In genomic region chr10:63277010-63277409, GRCm38 (mm10) we compare ENCODE assay signal across 16 mouse cellular contexts. TPM values are rescaled to one million over a fixed set of nuclear protein-coding genes. Genes with fewer than 3 reads are reported as not detected.
A peak's percentile ranks its signal among the peaks of the same experiment; 100 is the strongest.
DNase-seq lines count a peak whose midpoint lies in the region; ATAC-seq and TF ChIP-seq lines count a peak whose summit lies in the region.
"Had no signal": no experiment of that assay in that cellular context is flagged by ENCODE, and none has a peak within 500 bp of the region (broad histone marks: within the 10 kb centered on the region; RNA-seq: fewer than 3 reads in every experiment).

No protein-coding gene starts in this region.

- peak overlapping the region; percentile 57 for H3K4me2 ChIP-seq in liver, embryonic 16.5 days (ENCODE audit: low read depth, low read length)
- H3K4me2 ChIP-seq: hindbrain, embryonic 13.5 days; midbrain, embryonic 15.5 days had no signal

- DNase-seq in heart, embryonic 10.5 days (ENCODE audit: low spot score): peak; percentile 81
- no peak for DNase-seq in heart, adult 9 months (ENCODE audit: low spot score in 2 of 2)
- peak; percentile 72 for DNase-seq in 416B (ENCODE audit: low read depth)
- no peak for DNase-seq in gastrocnemius, adult 18-20 months (ENCODE audit: low spot score)
- no peak for DNase-seq in retina, postnatal 1 day
- DNase-seq in cerebellum, adult 2 months: no peak
- DNase-seq: adrenal gland, postnatal 25 days; cerebellum, adult 18-20 months; gastrocnemius, postnatal 10 days; kidney, adult 2 months; thymus, adult 2 months had no signal

- peak overlapping the region; percentile 51 for H3K9ac ChIP-seq in liver, embryonic 16.5 days (ENCODE audit: low read depth, low read length)
- H3K9ac ChIP-seq: hindbrain, embryonic 13.5 days; midbrain, embryonic 15.5 days had no signal

- H3K36me3 ChIP-seq in heart, embryonic 10.5 days: peaks cover 65% of the 10 kb centered on the region
- H3K36me3 ChIP-seq in liver, embryonic 16.5 days (ENCODE audit: control insufficient read depth, insufficient read depth): peaks cover 22% of the 10 kb centered on the region

- no peaks in the 10 kb centered on the region for H3K4me1 ChIP-seq in heart, embryonic 10.5 days
- peaks cover 37% of the 10 kb centered on the region for H3K4me1 ChIP-seq in liver, embryonic 16.5 days (ENCODE audit: control insufficient read depth, low read depth, low read length)
- H3K4me1 ChIP-seq in cerebellum, adult 2 months (ENCODE audit: control insufficient read depth, insufficient read depth, low read length): no peaks in the 10 kb centered on the region
- H3K4me1 ChIP-seq: hindbrain, embryonic 13.5 days; midbrain, embryonic 15.5 days had no signal

- H3K9me3 ChIP-seq in heart, embryonic 10.5 days: no peaks in the 10 kb centered on the region
- no peaks in the 10 kb centered on the region for H3K9me3 ChIP-seq in liver, embryonic 16.5 days (replicated peaks; ENCODE audit: control insufficient read depth, low read length)
- H3K9me3 ChIP-seq: hindbrain, embryonic 13.5 days; midbrain, embryonic 15.5 days had no signal

- H3K4me3 ChIP-seq in heart, embryonic 10.5 days: no peak overlapping the region
- peak overlapping the region; percentile 46 for H3K4me3 ChIP-seq in liver, embryonic 16.5 days (ENCODE audit: low read depth, low read length)
- H3K4me3 ChIP-seq in cerebellum, adult 2 months (replicated peaks; ENCODE audit: insufficient read depth, low read depth, low read length): no peak overlapping the region
- H3K4me3 ChIP-seq: hindbrain, embryonic 13.5 days; midbrain, embryonic 15.5 days had no signal

- no peaks in the 10 kb centered on the region for H3K27me3 ChIP-seq in heart, embryonic 10.5 days (ENCODE audit: insufficient read depth, poor library complexity, severe bottlenecking)
- no peaks in the 10 kb centered on the region for H3K27me3 ChIP-seq in liver, embryonic 16.5 days (ENCODE audit: control insufficient read depth, insufficient read depth, low read depth, low read length)
- no peaks in the 10 kb centered on the region for H3K27me3 ChIP-seq in cerebellum, adult 2 months (ENCODE audit: control insufficient read depth, insufficient read depth, low read length)
- H3K27me3 ChIP-seq: hindbrain, embryonic 13.5 days; midbrain, embryonic 15.5 days had no signal

- ATAC-seq in erythroblast, adult 5-6 weeks (replicated peaks; ENCODE audit: low FRiP score, poor library complexity, severe bottlenecking): peak; percentile 83
- ATAC-seq in liver, embryonic 16.5 days (ENCODE audit: low read depth): peak; percentile 90
- ATAC-seq: forebrain, embryonic 16.5 days; midbrain, embryonic 15.5 days had no signal

- 79% methylated on average over 3 of the region's 3 CpGs for WGBS in heart, embryonic 10.5 days
- WGBS in liver, embryonic 16.5 days (ENCODE audit: insufficient replicate concordance): 25% methylated on average over 3 of the region's 3 CpGs
- 96% methylated on average over 3 of the region's 3 CpGs for WGBS in cerebellum, adult 2 months

- no peak for TF ChIP-seq CTCF in cerebellum, adult 2 months (IDR thresholded peaks at IDR 0.05; ENCODE audit: borderline replicate concordance, insufficient read depth, low read depth, low read length)

- no peak overlapping the region for H3K27ac ChIP-seq in heart, embryonic 10.5 days
- peak overlapping the region; percentile 95 for H3K27ac ChIP-seq in liver, embryonic 16.5 days (ENCODE audit: low read length)
- no peak overlapping the region for H3K27ac ChIP-seq in cerebellum, adult 2 months (ENCODE audit: insufficient read depth, low read length)
- H3K27ac ChIP-seq: hindbrain, embryonic 13.5 days; midbrain, embryonic 15.5 days had no signal

- no peak for TF ChIP-seq POLR2A in cerebellum, adult 2 months (IDR thresholded peaks at IDR 0.05; ENCODE audit: borderline replicate concordance, insufficient read depth, low read length)

RNA-seq across cellular contexts. Expression of gene Herc4, which starts 33.4 kb away (rescaled TPM):
- 36.0 and 38.4 TPM in 2 replicates for polyA plus RNA-seq in heart, embryonic 10.5 days (2016; fragmentation: Nextera tagmentation; extraction: Ambion mirVana)
- 88.8 and 116 TPM in 2 replicates for total RNA-seq in erythroblast, adult 5-6 weeks (2015; ENCODE audit: low replicate concordance)
- 84.1 and 89.2 TPM in 2 replicates for total RNA-seq in erythroblast, adult 5-6 weeks (2017; ENCODE audit: low replicate concordance)
- polyA plus RNA-seq in liver, embryonic 16.5 days (2015; fragmentation: Nextera tagmentation; extraction: Ambion mirVana): 27.9 and 28.3 TPM in 2 replicates
- total RNA-seq in gastrocnemius, adult 18-20 months (2021): 10 to 100 TPM; 19.5 to 23.9 TPM
- 25.5 and 28.2 TPM in 2 replicates for polyA plus RNA-seq in cerebellum, adult 2 months (2012; rRNA removed)

Comparison
In these comparisons a context has a peak if more than half of its experiments do, and no peak if none do; other contexts are left out.
1. DNase-seq: peak in heart, embryonic 10.5 days (single experiment) and 416B (single experiment); none in heart, adult 9 months (0 of 2), gastrocnemius, adult 18-20 months (single experiment), retina, postnatal 1 day (single experiment) and cerebellum, adult 2 months (0 of 2).